Mouse (Mus musculus) liver, embryonic 12.5 days (tissue): Measurements from ENCODE around the gene Eno2. TPM values are rescaled to one million over a fixed set of nuclear protein-coding genes. Genes with fewer than 3 reads are reported as not detected.

Experiments
- ATAC-seq: fragments of 200-750 bp; cut with Nextera tagmentation; 2 replicates; pipeline ENCODE4 v1.8.0; 2017; ENCODE audit warnings: moderate number of reproducible peaks, mild to moderate bottlenecking, moderate library complexity
- H3K27ac ChIP-seq: fragments of 300-500 bp; sonication (generic); 2 replicates; pipeline ENCODE4 v1.5.1; 2016; ENCODE audit warnings: mild to moderate bottlenecking
- H3K27me3 ChIP-seq: fragments of 300-500 bp; sonication (generic); replicated peaks from 2 replicates; pipeline ENCODE4 v1.6.1; 2016; ENCODE audit warnings: mild to moderate bottlenecking, moderate library complexity
- H3K36me3 ChIP-seq: fragments of 300-500 bp; sonication (generic); 2 replicates; pipeline ENCODE4 v1.6.1; 2016; ENCODE audit warnings: mild to moderate bottlenecking, moderate library complexity
- H3K4me1 ChIP-seq: fragments of 300-500 bp; sonication (generic); 2 replicates; pipeline ENCODE4 v1.6.1; 2016
- H3K4me2 ChIP-seq: fragments of 300-500 bp; sonication (generic); 2 replicates; pipeline ENCODE4 v1.6.1; 2016; ENCODE audit warnings: mild to moderate bottlenecking, moderate library complexity
- H3K4me3 ChIP-seq: fragments of 300-500 bp; sonication (generic); 2 replicates; pipeline ENCODE4 v1.5.1; 2016; ENCODE audit warnings: mild to moderate bottlenecking, moderate library complexity
- H3K9ac ChIP-seq: fragments of 300-500 bp; sonication (generic); 2 replicates; pipeline ENCODE4 v1.6.1; 2016; ENCODE audit warnings: mild to moderate bottlenecking, moderate library complexity
- H3K9me3 ChIP-seq: fragments of 300-500 bp; sonication (generic); replicated peaks from 2 replicates; pipeline ENCODE4 v1.6.1; 2016; ENCODE audit warnings: mild to moderate bottlenecking, moderate library complexity
- WGBS: fragments of 180-500 bp; shearing (Covaris S2); methylation state at CpG from one replicate; pipeline ENCODE4 v1.1.7; 2016; ENCODE audit not compliant: insufficient replicate concordance; 5-methylcytosine and 5-hydroxymethylcytosine counted together
- polyA plus RNA-seq: library from polyadenylated mRNA; unstranded; fragments of >200 nt; fragmentation: Nextera tagmentation; extraction: Ambion mirVana; gene quantifications from 2 replicates; pipeline ENCODE4 v1.2.1, GENCODE M21; 2016

Gene Eno2
- polyA plus RNA-seq, 1 experiment from 2014 or later: 0.77 TPM

DNA sequence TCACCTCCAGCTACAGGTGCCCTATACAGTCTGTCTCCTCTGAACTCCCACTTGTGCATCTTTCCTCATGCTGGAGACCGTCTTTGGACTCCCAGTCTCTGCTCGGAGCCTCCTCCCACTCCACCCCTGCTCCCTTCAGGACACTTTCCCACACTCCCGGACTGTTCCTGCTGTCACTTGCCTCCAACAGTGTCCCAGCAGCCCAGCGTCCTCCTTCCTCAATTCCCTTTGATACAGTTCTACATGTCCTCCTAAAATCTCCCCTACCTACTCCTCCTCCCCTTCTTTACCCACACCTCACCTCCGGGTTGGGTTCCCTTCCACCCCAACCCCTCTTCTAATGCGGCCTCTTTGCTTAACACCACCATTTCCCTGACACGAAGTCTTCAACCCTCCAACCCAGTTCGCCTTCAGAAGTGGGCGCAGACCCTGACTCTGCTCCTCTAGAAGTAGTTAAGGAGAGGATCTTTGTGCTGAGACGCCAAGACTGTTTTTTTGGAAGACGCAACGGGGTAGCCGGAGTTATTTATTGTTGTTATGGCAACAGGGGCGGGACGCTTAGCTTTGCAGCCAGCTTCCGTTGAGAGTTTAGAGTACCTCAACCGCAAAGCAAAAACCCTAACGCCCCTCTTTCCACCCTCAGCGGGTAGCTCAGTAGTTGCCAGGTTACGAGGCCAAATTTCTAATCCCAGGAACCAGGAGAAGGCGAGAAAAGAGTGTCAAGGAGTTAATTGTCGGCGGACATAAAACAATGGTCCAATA, 9.9 kb upstream of the Eno2 start, which contains the start of gene Lrrc23:
Gene Lrrc23 (minus strand): TSS at position 506 of the 762 bp plus-strand sequence.
- H3K27me3 ChIP-seq: peaks cover 66% of the 10 kb centered on the region
- 0 out of 2 replicates have a peak, but pooled peaks have one; percentile 21 for ATAC-seq
- WGBS: 3% methylated on average over 23 of the region's 23 CpGs

GRCm38 (mm10) chr6:124770511-124770910, 1.0 kb upstream of the Eno2 start:
- H3K4me1 ChIP-seq: peaks cover 29% of the 10 kb centered on the region
- H3K36me3 ChIP-seq: no peaks in the 10 kb centered on the region
- no peaks in the 10 kb centered on the region for H3K9me3 ChIP-seq
- no peak overlapping the region for H3K9ac ChIP-seq
- no peak for ATAC-seq
- no peak overlapping the region for H3K4me3 ChIP-seq
- no peak overlapping the region for H3K27ac ChIP-seq
- peaks cover 86% of the 10 kb centered on the region for H3K27me3 ChIP-seq
- 65% methylated on average over 15 of the region's 15 CpGs for WGBS
- H3K4me2 ChIP-seq: no peak overlapping the region

More for the DNA sequence above, 9.9 kb upstream of the Eno2 start, which contains the start of gene Lrrc23:
- Histone ChIP-seq H3K9ac (no peak within 1 kb of the TSS), H3K4me1 (peaks cover 10% of the 10 kb centered on the region), H3K36me3 (no peaks in the 10 kb centered on the region), H3K4me3 (peak within 1 kb of the TSS; percentile 20), H3K9me3 (no peaks in the 10 kb centered on the region), H3K4me2 (peak within 1 kb of the TSS; percentile 52), H3K27ac (no peak within 1 kb of the TSS)

GRCm38 (mm10) chr6:124770013-124770412, 540 bp upstream of the Eno2 start:
- H3K9me3 ChIP-seq: no peaks in the 10 kb centered on the region
- no peak overlapping the region for H3K9ac ChIP-seq
- peak overlapping the region; percentile 53; the same call in 1 of the 2 replicates for H3K4me3 ChIP-seq
- H3K4me2 ChIP-seq: peak overlapping the region; percentile 75
- peaks cover 29% of the 10 kb centered on the region for H3K4me1 ChIP-seq
- no peak for ATAC-seq
- 23% methylated on average over 7 of the region's 7 CpGs for WGBS
- H3K27me3 ChIP-seq: peaks cover 87% of the 10 kb centered on the region
- H3K36me3 ChIP-seq: no peaks in the 10 kb centered on the region
- H3K27ac ChIP-seq: no peak overlapping the region

- Histone ChIP-seq H3K4me3 (peak overlapping the region; percentile 53), H3K4me1 (peaks cover 29% of the 10 kb centered on the region), H3K27me3 (peaks cover 92% of the 10 kb centered on the region), H3K4me2 (peak overlapping the region; percentile 75), H3K9ac (no peak overlapping the region), H3K27ac (no peak overlapping the region), H3K9me3 (no peaks in the 10 kb centered on the region), H3K36me3 (no peaks in the 10 kb centered on the region)
- ATAC-seq: no peak
- WGBS: 2% methylated on average over 9 of the region's 9 CpGs
Measured at GRCm38 (mm10) chr6:124768704-124769044, 799 bp downstream of the Eno2 start.

GRCm38 (mm10) chr6:124767920-124768703, 1.4 kb downstream of the Eno2 start:
- Histone ChIP-seq H3K4me1 (peaks cover 29% of the 10 kb centered on the region), H3K9me3 (no peaks in the 10 kb centered on the region), H3K9ac (no peak overlapping the region), H3K27me3 (peaks cover 92% of the 10 kb centered on the region), H3K4me3 (peak overlapping the region; percentile 53), H3K27ac (no peak overlapping the region), H3K4me2 (peak overlapping the region; percentile 75), H3K36me3 (no peaks in the 10 kb centered on the region)
- peak; percentile 30 for ATAC-seq
- 22% methylated on average over 19 of the region's 19 CpGs for WGBS

- Histone ChIP-seq H3K27ac (no peak overlapping the region), H3K9ac (no peak overlapping the region), H3K27me3 (peaks cover 92% of the 10 kb centered on the region), H3K9me3 (no peaks in the 10 kb centered on the region), H3K4me2 (0 out of 2 replicates have a peak overlapping the region, but pooled peaks have one; percentile 3), H3K36me3 (no peaks in the 10 kb centered on the region), H3K4me3 (no peak overlapping the region), H3K4me1 (peaks cover 29% of the 10 kb centered on the region)
- WGBS: 68% methylated on average over 4 of the region's 4 CpGs
- no peak for ATAC-seq
Measured at GRCm38 (mm10) chr6:124767536-124767919, 1.9 kb downstream of the Eno2 start.

GRCm38 (mm10) chr6:124765951-124766350, 3.5 kb downstream of the Eno2 start:
- Histone ChIP-seq H3K27ac (no peak overlapping the region), H3K9me3 (no peaks in the 10 kb centered on the region), H3K27me3 (peaks cover 95% of the 10 kb centered on the region), H3K4me2 (no peak overlapping the region), H3K4me3 (no peak overlapping the region), H3K9ac (no peak overlapping the region), H3K4me1 (peaks cover 29% of the 10 kb centered on the region), H3K36me3 (no peaks in the 10 kb centered on the region)
- 76% methylated on average over 7 of the region's 7 CpGs for WGBS
- no peak for ATAC-seq

DNA sequence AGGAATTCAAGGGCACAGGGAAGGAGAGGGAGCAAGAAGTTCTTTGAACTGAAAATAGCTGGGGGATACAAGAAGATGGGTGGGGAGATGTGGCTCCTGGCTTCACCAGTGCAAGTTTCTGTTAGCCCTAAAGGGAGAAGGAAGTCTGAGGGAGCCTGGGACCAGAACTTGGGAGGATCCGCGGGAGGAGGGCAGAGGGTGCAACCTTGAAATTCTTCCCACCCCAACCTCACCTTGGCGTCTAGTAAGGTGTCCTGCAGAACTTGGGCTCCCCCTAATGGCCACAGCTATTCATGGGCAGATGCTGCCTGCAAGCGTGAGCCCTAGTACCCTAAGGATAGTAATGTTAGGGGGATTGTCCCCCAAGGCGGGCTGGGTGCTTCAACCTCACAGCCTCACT, 10.2 kb downstream of the Eno2 start:
- H3K4me1 ChIP-seq: peaks cover 36% of the 10 kb centered on the region
- no peak overlapping the region for H3K4me3 ChIP-seq
- H3K9me3 ChIP-seq: no peaks in the 10 kb centered on the region
- H3K27me3 ChIP-seq: peaks cover 98% of the 10 kb centered on the region
- ATAC-seq: no peak
- 0 out of 2 replicates have a peak overlapping the region, but pooled peaks have one; percentile 8 for H3K9ac ChIP-seq
- H3K27ac ChIP-seq: no peak overlapping the region
- WGBS: 6% methylated on average over 5 of the region's 5 CpGs
- H3K36me3 ChIP-seq: no peaks in the 10 kb centered on the region
- H3K4me2 ChIP-seq: 0 out of 2 replicates have a peak overlapping the region, but pooled peaks have one; percentile 25

GRCm38 (mm10) chr6:124758849-124759232, 10.6 kb downstream of the Eno2 start:
- no peak overlapping the region for H3K27ac ChIP-seq

GRCm38 (mm10) chr6:124757909-124758848, 11.3 kb downstream of the Eno2 start:
- peak overlapping the region; percentile 71; the same call in 1 of the 2 replicates for H3K4me3 ChIP-seq
- peak overlapping the region; percentile 93 for H3K4me2 ChIP-seq
- WGBS: 55% methylated on average over 5 of the region's 5 CpGs
- H3K4me1 ChIP-seq: peaks cover 41% of the 10 kb centered on the region
- no peak for ATAC-seq
- H3K9me3 ChIP-seq: no peaks in the 10 kb centered on the region
- H3K9ac ChIP-seq: no peak overlapping the region
- peaks cover 98% of the 10 kb centered on the region for H3K27me3 ChIP-seq
- H3K27ac ChIP-seq: no peak overlapping the region
- no peaks in the 10 kb centered on the region for H3K36me3 ChIP-seq

More at GRCm38 (mm10) chr6:124758849-124759232, 10.6 kb downstream of the Eno2 start:
- H3K36me3 ChIP-seq: no peaks in the 10 kb centered on the region
- peaks cover 98% of the 10 kb centered on the region for H3K27me3 ChIP-seq
- no peaks in the 10 kb centered on the region for H3K9me3 ChIP-seq
- H3K9ac ChIP-seq: 0 out of 2 replicates have a peak overlapping the region, but pooled peaks have one; percentile 8
- 0 out of 2 replicates have a peak overlapping the region, but pooled peaks have one; percentile 25 for H3K4me2 ChIP-seq
- peaks cover 40% of the 10 kb centered on the region for H3K4me1 ChIP-seq
- WGBS: 40% methylated on average over 2 of the region's 2 CpGs
- no peak overlapping the region for H3K4me3 ChIP-seq
- ATAC-seq: no peak

- Histone ChIP-seq H3K27ac (peak overlapping the region; percentile 72), H3K4me2 (peak overlapping the region; percentile 93), H3K4me3 (peak overlapping the region; percentile 71), H3K9ac (no peak overlapping the region), H3K9me3 (no peaks in the 10 kb centered on the region), H3K4me1 (peaks cover 41% of the 10 kb centered on the region), H3K36me3 (no peaks in the 10 kb centered on the region), H3K27me3 (peaks cover 98% of the 10 kb centered on the region)
- no peak for ATAC-seq
- WGBS: 27% methylated on average over 5 of the region's 5 CpGs
Measured at GRCm38 (mm10) chr6:124757351-124757880, 12.1 kb downstream of the Eno2 start.
